Mouse (Mus musculus): ENCODE results near the gene Fbxo4.

GRCm38 (mm10) chr15:3936056-3936455 lies 43.3 kb downstream of the Fbxo4 start:
- TF ChIP-seq POLR2A (IDR thresholded peaks at IDR 0.05; ENCODE audit: low read depth, low read length) (no peak), CTCF (IDR thresholded peaks at IDR 0.05; ENCODE audit: extremely low read depth, insufficient read depth, insufficient read length, insufficient replicate concordance) (no peak)

Measured in spleen, adult 2 months (tissue).